Mouse (Mus musculus): Measurements from ENCODE around the gene Plac8.

Gene Plac8

GRCm38 (mm10) chr5:100578863-100579411, 6.9 kb upstream of the Plac8 start:
- DNase-seq (ENCODE audit: extremely low spot score) = no peak

GRCm38 (mm10) chr5:100574771-100575170, 2.7 kb upstream of the Plac8 start:
- DNase-seq (ENCODE audit: extremely low spot score) = no peak

- DNase-seq (ENCODE audit: extremely low spot score) = no peak
Observed at GRCm38 (mm10) chr5:100573256-100573655, 1.2 kb upstream of the Plac8 start.

DNA sequence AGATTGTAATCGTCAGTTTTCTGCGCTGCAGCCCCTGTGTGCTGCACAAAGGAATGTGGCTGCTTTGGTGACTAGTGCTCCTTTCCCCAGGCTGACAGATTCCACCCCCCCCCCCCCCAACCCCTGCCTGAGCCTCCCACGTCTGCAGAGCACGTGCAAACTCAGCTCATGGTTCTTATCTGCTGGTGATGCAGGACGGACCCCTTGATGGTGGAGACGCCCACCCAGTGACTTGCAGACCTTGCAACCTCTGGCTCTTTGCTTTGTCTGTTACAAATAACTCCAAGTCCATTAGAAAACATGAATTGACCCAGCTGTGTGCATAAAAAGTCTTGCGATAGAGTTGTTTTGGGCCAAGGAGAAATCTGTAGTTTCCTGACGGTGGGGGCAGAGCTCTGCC, 1.3 kb downstream of the Plac8 start:
- peak; percentile 29 for DNase-seq (ENCODE audit: extremely low spot score)

- peak; percentile 3 for DNase-seq (ENCODE audit: extremely low spot score)
Observed at GRCm38 (mm10) chr5:100569997-100570595, 1.9 kb downstream of the Plac8 start.

DNA sequence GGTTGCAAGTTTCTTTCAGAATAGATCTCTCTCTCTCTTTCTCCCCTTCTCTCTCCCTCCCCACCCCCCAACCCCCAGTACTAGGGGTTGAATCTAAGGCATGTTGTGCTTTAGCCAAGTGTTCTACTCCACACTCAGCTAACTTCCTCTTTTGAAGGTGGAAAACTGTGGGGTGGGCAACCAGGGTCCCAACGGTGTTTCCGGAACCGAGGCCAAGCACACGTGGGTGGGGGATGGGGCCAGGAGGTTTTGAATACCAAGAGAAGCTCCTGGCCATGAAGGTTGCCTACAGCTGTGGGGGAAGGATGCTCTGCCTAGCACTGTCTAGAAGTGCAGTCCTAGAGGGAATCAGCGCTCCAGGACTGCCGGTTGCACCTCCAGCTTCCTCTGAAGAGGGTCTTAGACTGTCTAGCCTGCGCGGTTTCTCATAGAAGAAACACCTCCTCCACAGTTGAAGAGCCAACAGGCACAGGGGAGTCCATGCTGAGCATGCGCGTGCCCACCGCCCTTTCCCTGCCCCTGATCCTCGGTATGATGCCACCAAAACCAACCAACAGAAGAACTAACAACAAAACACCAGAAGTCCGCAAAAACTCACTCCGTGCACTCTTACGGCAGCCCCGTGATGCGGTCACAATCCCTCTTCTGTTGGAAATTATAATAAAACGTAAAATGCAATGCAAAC, 2.7 kb downstream of the Plac8 start:
- DNase-seq (ENCODE audit: extremely low spot score) = no peak

DNA sequence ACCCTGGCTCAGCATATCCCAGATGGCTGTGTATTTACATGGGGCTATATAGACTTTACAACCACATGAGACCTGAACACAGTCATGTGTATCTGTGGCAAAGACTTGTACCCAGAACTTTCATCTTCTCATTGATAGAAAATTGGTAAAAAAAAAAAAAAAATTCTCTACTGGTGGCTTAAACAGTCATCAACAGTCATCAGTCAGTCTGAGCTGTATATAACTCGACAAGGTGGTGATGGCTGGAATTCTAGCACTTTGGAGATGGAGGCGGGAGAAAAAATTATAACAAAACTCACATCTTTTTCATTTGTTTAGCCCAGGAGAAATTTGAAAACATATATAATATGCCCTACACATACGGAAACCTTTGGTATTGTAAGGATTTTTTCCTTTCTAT, 3.2 kb downstream of the Plac8 start:
- DNase-seq (ENCODE audit: extremely low spot score) = no peak

DNA sequence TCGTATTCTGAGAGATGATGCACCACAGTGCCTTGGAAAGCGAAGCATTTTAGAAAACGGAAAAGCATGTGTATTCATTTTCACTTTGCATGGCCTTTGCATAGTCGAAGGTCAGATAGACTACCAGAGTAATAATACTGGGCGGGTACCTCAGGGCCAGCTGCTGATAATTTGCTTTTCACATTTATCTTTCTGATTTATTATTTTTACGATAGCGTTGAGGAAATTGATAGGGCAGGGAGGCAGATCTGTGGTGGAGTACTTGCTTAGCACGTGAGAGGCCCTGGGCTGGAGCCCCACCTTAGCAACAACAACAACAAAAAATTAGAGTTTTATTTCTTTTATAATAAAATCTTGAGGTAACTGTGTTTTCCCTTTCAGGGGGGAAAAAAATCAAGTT, 3.9 kb downstream of the Plac8 start:
- DNase-seq (ENCODE audit: extremely low spot score) = no peak

DNA sequence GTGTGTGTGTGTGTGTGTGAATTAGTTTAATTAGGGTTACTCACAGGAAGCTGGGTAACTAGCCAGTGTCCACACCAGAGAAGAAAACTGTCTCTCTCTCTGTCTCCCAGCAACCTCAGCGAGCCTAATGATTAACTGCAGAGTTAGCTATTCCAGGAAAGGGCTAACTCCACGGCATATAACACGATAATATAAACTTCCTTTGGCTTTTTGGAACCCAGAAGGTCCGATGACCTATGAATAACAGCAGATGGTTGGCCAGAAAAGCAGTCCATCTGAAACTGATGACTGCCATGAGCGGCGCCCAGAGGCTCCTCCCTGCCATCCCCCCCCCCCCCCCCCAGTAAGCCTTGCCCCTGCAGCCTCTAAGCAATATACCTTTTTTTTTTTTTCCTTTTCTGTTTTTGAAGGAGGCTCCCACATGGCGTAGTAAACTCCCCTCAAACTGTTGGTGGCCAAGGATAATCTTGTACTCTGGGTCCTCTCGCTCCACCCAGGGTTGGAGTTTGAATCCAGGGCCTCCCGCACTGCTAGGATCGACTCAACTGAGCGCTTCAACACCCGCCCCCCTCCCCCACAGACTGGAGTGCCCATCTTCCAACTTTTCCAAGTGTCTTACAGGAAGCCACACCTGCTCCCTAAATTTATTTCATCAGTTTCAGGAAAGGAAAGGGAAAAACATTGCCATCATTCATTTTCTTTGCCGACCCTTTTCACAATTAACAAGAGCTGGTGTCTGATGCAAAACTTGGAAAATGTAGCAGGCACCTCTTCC, 4.6 kb downstream of the Plac8 start:
- no peak for DNase-seq (ENCODE audit: extremely low spot score)

- DNase-seq (ENCODE audit: extremely low spot score) = no peak
Observed at GRCm38 (mm10) chr5:100566798-100567197, 5.2 kb downstream of the Plac8 start.

GRCm38 (mm10) chr5:100562702-100563101, 9.3 kb downstream of the Plac8 start:
- no peak for DNase-seq (ENCODE audit: extremely low spot score)

DNA sequence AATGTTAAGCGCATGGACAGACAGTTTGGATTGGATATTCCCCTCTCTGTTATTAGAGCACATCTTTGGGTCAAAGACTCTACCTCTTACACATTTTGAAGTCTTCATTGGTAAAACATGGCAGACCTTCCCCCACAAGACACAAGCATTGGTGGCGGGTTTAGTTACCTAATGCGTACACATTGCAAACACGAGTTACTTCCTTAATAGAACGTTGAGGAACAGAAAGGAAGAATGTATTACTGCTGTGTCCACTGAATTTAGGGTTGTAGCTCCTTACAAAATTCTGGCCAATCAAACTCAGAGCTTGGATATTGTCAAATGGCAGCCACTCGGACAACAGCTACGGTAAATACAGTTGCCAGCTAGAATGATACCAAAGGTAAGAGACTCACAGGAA, 12.7 kb downstream of the Plac8 start:
- DNase-seq (ENCODE audit: extremely low spot score) = no peak

- DNase-seq (ENCODE audit: extremely low spot score) = no peak
Observed at GRCm38 (mm10) chr5:100558783-100559182, 13.3 kb downstream of the Plac8 start.

DNA sequence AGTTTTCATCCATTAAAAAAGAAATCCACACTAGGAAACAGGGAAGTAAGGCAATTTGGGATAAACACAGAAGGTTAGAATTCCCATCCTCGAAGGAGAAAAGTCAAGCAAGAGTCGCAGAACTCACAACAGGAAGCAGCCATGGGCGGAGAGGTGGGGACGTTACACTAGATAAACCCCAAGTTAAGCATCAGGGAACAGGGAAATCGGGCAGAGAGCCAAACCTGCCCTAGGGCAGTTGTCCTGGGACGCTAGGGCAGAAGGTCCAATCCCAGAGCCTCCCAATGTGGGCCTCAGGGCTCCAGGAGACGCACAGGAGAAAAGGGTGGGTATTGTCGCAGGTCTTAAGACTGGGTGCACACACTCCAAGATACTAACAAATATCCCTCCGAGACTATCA, 14.5 kb downstream of the Plac8 start:
- DNase-seq (ENCODE audit: extremely low spot score) = no peak

DNA sequence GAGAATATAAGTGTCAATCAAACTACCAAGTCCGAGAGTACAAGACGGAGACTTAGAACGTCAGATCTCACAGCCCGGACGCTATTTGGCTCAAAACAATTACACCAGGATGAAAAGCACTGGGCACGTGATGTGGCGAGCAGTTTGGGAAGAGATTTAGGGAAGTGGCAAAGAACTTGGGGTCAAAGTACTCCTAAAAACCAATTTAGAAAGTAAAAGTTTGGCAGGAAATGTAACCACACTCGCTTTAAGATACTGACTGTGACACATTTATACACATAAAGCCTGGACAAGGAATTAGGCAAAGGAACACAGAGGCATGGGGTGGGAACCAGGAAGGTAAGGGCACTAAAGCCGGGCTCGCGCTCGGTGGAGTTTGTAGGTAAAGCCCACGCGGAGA, 15.0 kb downstream of the Plac8 start:
- DNase-seq (ENCODE audit: extremely low spot score) = no peak

GRCm38 (mm10) chr5:100553426-100553825, 18.6 kb downstream of the Plac8 start:
- DNase-seq (ENCODE audit: extremely low spot score) = no peak

- no peak for DNase-seq (ENCODE audit: extremely low spot score)
Observed at GRCm38 (mm10) chr5:100551952-100552351, 20.1 kb downstream of the Plac8 start.

GRCm38 (mm10) chr5:100550151-100550550, 21.9 kb downstream of the Plac8 start:
- no peak for DNase-seq (ENCODE audit: extremely low spot score)

- no peak for DNase-seq (ENCODE audit: extremely low spot score)
Observed at GRCm38 (mm10) chr5:100549311-100549710, 22.7 kb downstream of the Plac8 start.

- DNase-seq (ENCODE audit: extremely low spot score) = no peak
Observed at GRCm38 (mm10) chr5:100548236-100548635, 23.8 kb downstream of the Plac8 start.

DNA sequence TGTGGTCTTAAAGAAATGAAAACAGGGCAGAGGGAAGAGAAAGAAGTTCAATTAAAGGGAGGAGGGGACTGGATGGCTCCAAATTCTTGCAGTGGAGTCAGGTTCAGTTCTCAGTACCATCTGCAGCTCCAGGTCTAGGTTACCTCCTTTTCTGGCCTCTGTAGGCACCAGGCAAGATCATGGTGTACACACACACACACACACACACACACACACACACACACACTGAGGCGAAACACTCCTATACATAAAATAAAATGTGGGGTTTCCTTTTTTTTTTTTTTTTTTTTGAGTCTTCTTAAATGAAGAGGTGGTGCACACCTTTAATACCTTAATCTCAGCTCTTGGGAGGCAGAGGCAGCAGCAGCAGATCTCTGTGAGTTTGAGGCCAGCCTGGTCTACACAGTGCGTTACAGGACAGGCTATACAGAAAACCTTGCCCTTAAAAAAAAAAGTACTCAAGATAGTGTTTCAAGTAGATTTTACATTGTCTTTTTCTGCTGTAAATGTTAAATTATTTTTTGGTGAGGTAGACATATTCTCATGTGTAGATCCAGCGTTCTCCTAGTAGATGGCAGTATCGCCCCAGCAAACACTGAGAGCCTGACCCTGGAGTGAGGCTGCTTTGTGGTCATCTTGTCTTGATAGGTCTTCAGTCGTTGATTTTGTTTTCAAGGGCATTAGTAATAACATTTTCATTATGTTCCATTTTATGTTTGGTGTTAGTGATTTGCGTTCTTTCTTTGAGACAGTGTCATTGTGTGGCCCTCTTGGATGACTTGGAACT, 25.6 kb downstream of the Plac8 start:
- no peak for DNase-seq (ENCODE audit: extremely low spot score)

- peak; percentile 24 for DNase-seq (ENCODE audit: extremely low spot score)
Observed at GRCm38 (mm10) chr5:100536638-100537037, 35.4 kb downstream of the Plac8 start.

Measured in embryo, embryonic 9.5 days (tissue).